Mouse (Mus musculus) erythroblast, adult 5-6 weeks (primary cell): ENCODE measurements around the gene Rnf216. TPM values are rescaled to one million over a fixed set of nuclear protein-coding genes. Genes with fewer than 3 reads are reported as not detected.

Source experiments
- total RNA-seq, 2 experiments: library from RNA; stranded (forward) in 1 of 2; stranded (reverse) in 1 of 2; fragments of 150-400 nt in 1 of 2; fragments of 200-764, 138-1000 nt in 1 of 2; gene quantifications; 2 replicates each; pipeline versions ENCODE4 v1.2.3 to v1.2.4; 2015 to 2017; ENCODE audit warnings: low replicate concordance in 2 of 2

Rnf216 gene
- total RNA-seq, 2 experiments from 2014 or later = 10.4 to 31.5 TPM

Other genes with a start within 250 kb of the Rnf216 start
- gene Fbxl18, start 217.6 kb downstream of the Rnf216 start, total RNA-seq (2015; ENCODE audit: low replicate concordance) = 0.84 and 8.3 TPM in 2 replicates
- gene Fbxl18, start 217.6 kb downstream of the Rnf216 start, total RNA-seq (2017; ENCODE audit: low replicate concordance) = 0.56 and 1.4 TPM in 2 replicates
- 4,143 and 4,236 TPM in 2 replicates for gene Actb, start 206.2 kb downstream of the Rnf216 start, total RNA-seq (2015; ENCODE audit: low replicate concordance)
- 1,451 and 2,396 TPM in 2 replicates for gene Actb, start 206.2 kb downstream of the Rnf216 start, total RNA-seq (2017; ENCODE audit: low replicate concordance)
- gene Fscn1, start 152.7 kb downstream of the Rnf216 start, total RNA-seq (2015; ENCODE audit: low replicate concordance) = not detected in 2 replicates
- not detected in 2 replicates for gene Fscn1, start 152.7 kb downstream of the Rnf216 start, total RNA-seq (2017; ENCODE audit: low replicate concordance)
- gene Olfr718-ps1, start 34.6 kb upstream of the Rnf216 start, total RNA-seq (2015; ENCODE audit: low replicate concordance) = not detected in 2 replicates
- gene Olfr718-ps1, start 34.6 kb upstream of the Rnf216 start, total RNA-seq (2017; ENCODE audit: low replicate concordance) = not detected in 2 replicates
- 1.7 TPM in 1 of 2 replicates, not detected in the other for gene Rbak, start 67.8 kb upstream of the Rnf216 start, total RNA-seq (2015; ENCODE audit: low replicate concordance)
- 0.42 and 0.51 TPM in 2 replicates for gene Rbak, start 67.8 kb upstream of the Rnf216 start, total RNA-seq (2017; ENCODE audit: low replicate concordance)
- not detected in 2 replicates for gene Spdye4b, start 68.0 kb upstream of the Rnf216 start, total RNA-seq (2015; ENCODE audit: low replicate concordance)
- gene Spdye4b, start 68.0 kb upstream of the Rnf216 start, total RNA-seq (2017; ENCODE audit: low replicate concordance) = not detected in 2 replicates
- gene Spdye4a, start 113.9 kb upstream of the Rnf216 start, total RNA-seq (2015; ENCODE audit: low replicate concordance) = not detected in 2 replicates
- not detected in 2 replicates for gene Spdye4a, start 113.9 kb upstream of the Rnf216 start, total RNA-seq (2017; ENCODE audit: low replicate concordance)
- gene Zfp12, start 122.2 kb upstream of the Rnf216 start, total RNA-seq (2015; ENCODE audit: low replicate concordance) = 0.58 and 2.1 TPM in 2 replicates
- gene Zfp12, start 122.2 kb upstream of the Rnf216 start, total RNA-seq (2017; ENCODE audit: low replicate concordance) = 0.70 and 1.5 TPM in 2 replicates
- not detected in 2 replicates for gene Zfp316, start 157.0 kb upstream of the Rnf216 start, total RNA-seq (2015; ENCODE audit: low replicate concordance)
- gene Zfp316, start 157.0 kb upstream of the Rnf216 start, total RNA-seq (2017; ENCODE audit: low replicate concordance) = 0.28 and 0.51 TPM in 2 replicates
- gene Zfp853, start 180.6 kb upstream of the Rnf216 start, total RNA-seq (2015; ENCODE audit: low replicate concordance) = not detected in 2 replicates
- not detected in 2 replicates for gene Zfp853, start 180.6 kb upstream of the Rnf216 start, total RNA-seq (2017; ENCODE audit: low replicate concordance)
- gene E130309D02Rik, start 202.4 kb upstream of the Rnf216 start, total RNA-seq (2015; ENCODE audit: low replicate concordance) = 7.1 and 11.3 TPM in 2 replicates
- gene E130309D02Rik, start 202.4 kb upstream of the Rnf216 start, total RNA-seq (2017; ENCODE audit: low replicate concordance) = 4.3 and 4.6 TPM in 2 replicates
- 8.8 and 23.8 TPM in 2 replicates for gene Zdhhc4, start 216.3 kb upstream of the Rnf216 start, total RNA-seq (2015; ENCODE audit: low replicate concordance)
- 6.0 and 10.6 TPM in 2 replicates for gene Zdhhc4, start 216.3 kb upstream of the Rnf216 start, total RNA-seq (2017; ENCODE audit: low replicate concordance)
- gene Grid2ip, start 244.3 kb upstream of the Rnf216 start, total RNA-seq (2015; ENCODE audit: low replicate concordance) = 0.58 TPM in 1 of 2 replicates, not detected in the other
- not detected in 2 replicates for gene Grid2ip, start 244.3 kb upstream of the Rnf216 start, total RNA-seq (2017; ENCODE audit: low replicate concordance)